8 mouse cellular contexts compared by ENCODE assay signal in the genomic region with DNA sequence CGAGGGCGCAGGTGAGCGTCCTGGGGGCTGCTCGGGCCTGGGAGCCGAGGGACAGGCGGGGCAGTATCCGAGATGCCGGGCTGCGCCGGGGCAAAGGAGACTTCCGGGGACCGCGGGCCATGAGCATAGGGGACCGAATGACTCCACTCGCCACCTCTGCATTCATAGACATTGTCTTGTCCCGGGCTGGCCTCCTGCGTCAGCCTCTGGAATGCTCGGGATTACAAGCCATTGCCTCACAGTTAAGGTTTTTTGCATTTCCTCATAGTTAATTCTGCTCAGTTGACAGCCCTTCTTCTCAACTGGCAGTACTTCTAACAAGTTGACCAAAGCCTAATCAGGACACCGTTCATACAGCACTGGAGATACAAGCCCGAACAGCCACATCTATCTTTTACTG. TPM values are rescaled to one million over a fixed set of nuclear protein-coding genes. Genes with fewer than 3 reads are reported as not detected.
A peak's percentile ranks its signal among the peaks of the same experiment; 100 is the strongest.
DNase-seq lines count a peak whose midpoint lies in the region; ATAC-seq and TF ChIP-seq lines count a peak whose summit lies in the region.

No protein-coding gene starts in this region.

- no peak for TF ChIP-seq POLR2A in testis, adult 2 months (IDR thresholded peaks at IDR 0.05; ENCODE audit: control insufficient read depth, low read depth, low read length)
- no peak for TF ChIP-seq POLR2A in limb, embryonic 14.5 days (IDR thresholded peaks at IDR 0.05; ENCODE audit: borderline replicate concordance, extremely low read depth, insufficient read depth, insufficient read length)

- DNase-seq in testis, postnatal 14 days (ENCODE audit: low spot score): no peak
- no peak for DNase-seq in limb, embryonic 14.5 days (ENCODE audit: low spot score)
- DNase-seq in layer of hippocampus, postnatal 14 days (ENCODE audit: low spot score in 2 of 2): no peak
- no peak for DNase-seq in testis, postnatal 10 days (ENCODE audit: low spot score)

- WGBS in limb, embryonic 14.5 days: 6% methylated on average over 16 of the region's 20 CpGs
- WGBS in stomach, embryonic 16.5 days: 2% methylated on average over 19 of the region's 20 CpGs

- no peaks in the 10 kb centered on the region for H3K27me3 ChIP-seq in erythroblast, embryonic 14.5 days (ENCODE audit: control insufficient read depth)
- H3K27me3 ChIP-seq in testis, adult 2 months (ENCODE audit: control insufficient read depth, insufficient read depth, low read length): no peaks in the 10 kb centered on the region
- no peaks in the 10 kb centered on the region for H3K27me3 ChIP-seq in limb, embryonic 14.5 days (ENCODE audit: control insufficient read depth, insufficient read depth, low read length)
- no peaks in the 10 kb centered on the region for H3K27me3 ChIP-seq in stomach, embryonic 16.5 days (ENCODE audit: control insufficient read depth, insufficient read depth, low read length)

- H3K36me3 ChIP-seq in erythroblast, embryonic 14.5 days (ENCODE audit: control insufficient read depth): peaks cover 68% of the 10 kb centered on the region
- no peaks in the 10 kb centered on the region; the same call in 1 of the 2 replicates for H3K36me3 ChIP-seq in testis, adult 2 months (ENCODE audit: control insufficient read depth, insufficient read depth, low read length)
- peaks cover 61% of the 10 kb centered on the region for H3K36me3 ChIP-seq in limb, embryonic 14.5 days (ENCODE audit: control insufficient read depth, insufficient read depth, low read length)
- H3K36me3 ChIP-seq in stomach, embryonic 16.5 days (ENCODE audit: control insufficient read depth, insufficient read depth, low read length): peaks cover 37% of the 10 kb centered on the region

- peak overlapping the region; percentile 86 for H3K4me3 ChIP-seq in erythroblast, embryonic 14.5 days (replicated peaks)
- H3K4me3 ChIP-seq in testis, adult 2 months (ENCODE audit: control insufficient read depth, low read depth, low read length): peak overlapping the region; percentile 98
- H3K4me3 ChIP-seq in limb, embryonic 14.5 days (replicated peaks; ENCODE audit: low read length): peak overlapping the region; percentile 97
- H3K4me3 ChIP-seq in stomach, embryonic 16.5 days (replicated peaks; ENCODE audit: low read length): peak overlapping the region; percentile 96

- peaks cover 67% of the 10 kb centered on the region for H3K4me1 ChIP-seq in erythroblast, embryonic 14.5 days (ENCODE audit: control insufficient read depth)
- peaks cover 13% of the 10 kb centered on the region for H3K4me1 ChIP-seq in testis, adult 2 months (ENCODE audit: control insufficient read depth, insufficient read depth, low read length)
- H3K4me1 ChIP-seq in limb, embryonic 14.5 days (ENCODE audit: control insufficient read depth, insufficient read depth, low read length): peaks cover 23% of the 10 kb centered on the region
- peaks cover 36% of the 10 kb centered on the region for H3K4me1 ChIP-seq in stomach, embryonic 16.5 days (ENCODE audit: control insufficient read depth, insufficient read depth, low read length)

- no peaks in the 10 kb centered on the region for H3K9me3 ChIP-seq in erythroblast, embryonic 14.5 days (ENCODE audit: control insufficient read depth, low read length)
- no peaks in the 10 kb centered on the region for H3K9me3 ChIP-seq in limb, embryonic 14.5 days (ENCODE audit: control insufficient read depth, low read length)
- H3K9me3 ChIP-seq in stomach, embryonic 16.5 days (replicated peaks; ENCODE audit: control insufficient read depth, low read length): no peaks in the 10 kb centered on the region

- peak overlapping the region; percentile 94 for H3K27ac ChIP-seq in testis, adult 2 months (ENCODE audit: control insufficient read depth, insufficient read depth, low read depth, low read length)
- H3K27ac ChIP-seq in limb, embryonic 14.5 days (replicated peaks; ENCODE audit: low read depth, low read length): peak overlapping the region; percentile 87; the same call in 1 of the 2 replicates
- peak overlapping the region; percentile 89 for H3K27ac ChIP-seq in stomach, embryonic 16.5 days (ENCODE audit: low read length)

- peak overlapping the region; percentile 84 for H3K9ac ChIP-seq in limb, embryonic 14.5 days (ENCODE audit: low read depth, low read length, severe bottlenecking)
- H3K9ac ChIP-seq in stomach, embryonic 16.5 days (ENCODE audit: low read length): peak overlapping the region; percentile 93

- ATAC-seq in erythroblast, adult 5-6 weeks (replicated peaks; ENCODE audit: low FRiP score, poor library complexity, severe bottlenecking): no peak
- ATAC-seq in limb, embryonic 14.5 days (ENCODE audit: low FRiP score, low read depth): no peak
- no peak for ATAC-seq in stomach, embryonic 16.5 days (ENCODE audit: insufficient read depth, low FRiP score)

- TF ChIP-seq CTCF in testis, adult 2 months (IDR thresholded peaks at IDR 0.05; ENCODE audit: control insufficient read depth, insufficient read depth, insufficient replicate concordance, low read depth, low read length): no peak

- peak overlapping the region; percentile 78 for H3K4me2 ChIP-seq in limb, embryonic 14.5 days (replicated peaks; ENCODE audit: low read depth, low read length, severe bottlenecking)
- H3K4me2 ChIP-seq in stomach, embryonic 16.5 days (ENCODE audit: low read depth, low read length): peak overlapping the region; percentile 96

RNA-seq across cellular contexts. Expression of a gene that starts 0.5 kb away (rescaled TPM):
- polyA plus RNA-seq in erythroblast, embryonic 14.5 days (2012): 13.2 and 13.3 TPM in 2 replicates
- total RNA-seq in erythroblast, adult 5-6 weeks (2015; ENCODE audit: low replicate concordance): 5.6 and 6.1 TPM in 2 replicates
- 18.0 and 27.7 TPM in 2 replicates for total RNA-seq in erythroblast, adult 5-6 weeks (2017; ENCODE audit: low replicate concordance)
- polyA plus RNA-seq in testis, adult 2 months (2012; rRNA removed): 13.4 and 16.5 TPM in 2 replicates
- 46.5 and 50.0 TPM in 2 replicates for polyA plus RNA-seq in limb, embryonic 14.5 days (2012; rRNA removed)
- 25.3 and 33.9 TPM in 2 replicates for polyA plus RNA-seq in limb, embryonic 14.5 days (2014; fragmentation: Nextera tagmentation; extraction: Ambion mirVana)
- 22.4 and 26.7 TPM in 2 replicates for polyA plus RNA-seq in stomach, embryonic 16.5 days (2015; fragmentation: Nextera tagmentation; extraction: Ambion mirVana)
- 10 to 100 TPM; 22.4 to 25.8 TPM for total RNA-seq in layer of hippocampus, postnatal 14 days (2021)

RNA-seq across cellular contexts. Expression of a gene that starts 7.1 kb away (rescaled TPM):
- 0.04 TPM in 1 of 2 replicates, not detected in the other for polyA plus RNA-seq in erythroblast, embryonic 14.5 days (2012)
- total RNA-seq in erythroblast, adult 5-6 weeks (2015; ENCODE audit: low replicate concordance): not detected in 2 replicates
- total RNA-seq in erythroblast, adult 5-6 weeks (2017; ENCODE audit: low replicate concordance): not detected in 2 replicates
- 0.47 and 0.91 TPM in 2 replicates for polyA plus RNA-seq in testis, adult 2 months (2012; rRNA removed)
- 9.2 and 13.7 TPM in 2 replicates for polyA plus RNA-seq in limb, embryonic 14.5 days (2012; rRNA removed)
- 8.5 and 10.8 TPM in 2 replicates for polyA plus RNA-seq in limb, embryonic 14.5 days (2014; fragmentation: Nextera tagmentation; extraction: Ambion mirVana)
- polyA plus RNA-seq in stomach, embryonic 16.5 days (2015; fragmentation: Nextera tagmentation; extraction: Ambion mirVana): 28.1 and 31.5 TPM in 2 replicates
- total RNA-seq in layer of hippocampus, postnatal 14 days (2021): 1 to 10 TPM; 1.8 to 2.2 TPM

RNA-seq across cellular contexts. Expression of a gene that starts 21.6 kb away (rescaled TPM):
- 0.01 TPM in 1 of 2 replicates, not detected in the other for polyA plus RNA-seq in erythroblast, embryonic 14.5 days (2012)
- not detected in 2 replicates for total RNA-seq in erythroblast, adult 5-6 weeks (2015; ENCODE audit: low replicate concordance)
- not detected in 2 replicates for total RNA-seq in erythroblast, adult 5-6 weeks (2017; ENCODE audit: low replicate concordance)
- polyA plus RNA-seq in testis, adult 2 months (2012; rRNA removed): 3.3 and 4.1 TPM in 2 replicates
- 0.09 and 0.12 TPM in 2 replicates for polyA plus RNA-seq in limb, embryonic 14.5 days (2012; rRNA removed)
- polyA plus RNA-seq in limb, embryonic 14.5 days (2014; fragmentation: Nextera tagmentation; extraction: Ambion mirVana): 0.06 TPM in 2 replicates
- 0.05 TPM in 1 of 2 replicates, not detected in the other for polyA plus RNA-seq in stomach, embryonic 16.5 days (2015; fragmentation: Nextera tagmentation; extraction: Ambion mirVana)
- total RNA-seq in layer of hippocampus, postnatal 14 days (2021): 1 to 10 TPM; 1.4 to 1.5 TPM

RNA-seq across cellular contexts. Expression of a gene that starts 28.7 kb away (rescaled TPM):
- polyA plus RNA-seq in erythroblast, embryonic 14.5 days (2012): 4.0 and 4.5 TPM in 2 replicates
- total RNA-seq in erythroblast, adult 5-6 weeks (2015; ENCODE audit: low replicate concordance): 9.6 and 11.3 TPM in 2 replicates
- 10.8 and 11.3 TPM in 2 replicates for total RNA-seq in erythroblast, adult 5-6 weeks (2017; ENCODE audit: low replicate concordance)
- 10.1 and 10.4 TPM in 2 replicates for polyA plus RNA-seq in testis, adult 2 months (2012; rRNA removed)
- polyA plus RNA-seq in limb, embryonic 14.5 days (2012; rRNA removed): 70.4 and 93.4 TPM in 2 replicates
- polyA plus RNA-seq in limb, embryonic 14.5 days (2014; fragmentation: Nextera tagmentation; extraction: Ambion mirVana): 53.0 and 60.4 TPM in 2 replicates
- 40.8 and 41.8 TPM in 2 replicates for polyA plus RNA-seq in stomach, embryonic 16.5 days (2015; fragmentation: Nextera tagmentation; extraction: Ambion mirVana)
- total RNA-seq in layer of hippocampus, postnatal 14 days (2021): 100 to 1,000 TPM; 330 to 352 TPM

RNA-seq across cellular contexts. Expression of a gene that starts 28.8 kb away (rescaled TPM):
- polyA plus RNA-seq in erythroblast, embryonic 14.5 days (2012): 52.7 and 55.8 TPM in 2 replicates
- 9.2 and 14.6 TPM in 2 replicates for total RNA-seq in erythroblast, adult 5-6 weeks (2015; ENCODE audit: low replicate concordance)
- total RNA-seq in erythroblast, adult 5-6 weeks (2017; ENCODE audit: low replicate concordance): 14.1 and 30.2 TPM in 2 replicates
- 23.0 and 27.7 TPM in 2 replicates for polyA plus RNA-seq in testis, adult 2 months (2012; rRNA removed)
- 135 and 137 TPM in 2 replicates for polyA plus RNA-seq in limb, embryonic 14.5 days (2012; rRNA removed)
- 92.9 and 104 TPM in 2 replicates for polyA plus RNA-seq in limb, embryonic 14.5 days (2014; fragmentation: Nextera tagmentation; extraction: Ambion mirVana)
- 67.7 and 70.2 TPM in 2 replicates for polyA plus RNA-seq in stomach, embryonic 16.5 days (2015; fragmentation: Nextera tagmentation; extraction: Ambion mirVana)
- total RNA-seq in layer of hippocampus, postnatal 14 days (2021): 10 to 100 TPM; 24.0 to 40.0 TPM
